Mouse (Mus musculus) mature B cell (primary cell): ENCODE measurements around the gene Cap1.

Experiments
- in situ Hi-C: fragments of 300-500 bp; cut with MboI; formaldehyde crosslinking; loops from 2 replicates; pipeline ENCODE4 v1.14.3; 2019

Cap1 gene

GRCm38 (mm10) chr4:122885768-122886578 is at the start of gene Cap1:
TSS of gene Cap1 (minus strand) at chr4:122886056.
- in situ Hi-C loops = no loop called here

DNA sequence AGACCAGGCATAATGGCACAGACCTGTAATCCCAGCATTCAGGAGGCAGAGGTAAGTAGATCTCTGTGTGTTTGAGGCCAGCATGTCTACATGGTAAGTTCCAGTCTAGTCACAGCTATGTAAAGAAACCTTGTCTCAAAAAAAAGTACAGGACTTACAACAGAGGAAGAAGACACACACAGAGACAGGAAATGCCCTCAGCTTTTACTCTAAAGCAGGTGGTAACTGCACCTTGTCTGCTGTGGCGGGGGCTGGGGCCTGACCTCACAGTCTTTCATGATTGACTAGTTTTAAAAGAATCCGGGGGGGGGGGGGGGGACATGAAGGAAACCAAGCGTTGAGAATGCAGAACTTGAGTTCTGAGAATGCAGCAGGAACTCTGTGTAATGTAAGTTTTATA is 48.0 kb upstream of the Cap1 start:
- in situ Hi-C loops = no loop called here

DNA sequence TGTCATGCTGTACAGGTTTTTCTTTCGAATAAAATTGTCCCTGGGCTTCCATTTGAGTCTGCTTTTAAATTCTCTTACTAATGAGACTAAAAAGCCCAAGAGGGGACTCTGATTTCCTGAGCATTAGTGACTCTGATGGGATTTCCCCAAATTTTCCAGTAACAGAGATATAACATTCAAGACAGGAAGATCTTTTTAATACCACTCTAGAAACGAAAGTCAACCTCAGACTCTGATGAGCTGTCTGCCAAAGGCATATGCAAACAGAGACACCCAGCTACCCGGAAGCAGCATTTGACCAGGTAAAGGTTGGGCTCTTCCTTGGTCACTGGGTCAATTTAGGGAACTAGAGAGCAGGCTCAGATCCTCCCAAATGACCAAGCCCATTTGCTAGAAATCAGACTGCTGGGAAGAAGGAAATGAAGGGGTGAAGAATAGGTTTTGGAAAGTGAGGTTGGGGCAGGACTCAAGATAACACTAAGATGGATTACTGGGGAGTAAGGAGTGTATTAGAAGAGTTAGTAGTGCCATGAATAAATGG is 47.3 kb upstream of the Cap1 start:
- in situ Hi-C loops = no loop called here

GRCm38 (mm10) chr4:122932239-122932978 is 46.6 kb upstream of the Cap1 start:
- in situ Hi-C loops = no loop called here

- in situ Hi-C loops = no loop called here
Measured at GRCm38 (mm10) chr4:122930939-122931590, 45.2 kb upstream of the Cap1 start.

DNA sequence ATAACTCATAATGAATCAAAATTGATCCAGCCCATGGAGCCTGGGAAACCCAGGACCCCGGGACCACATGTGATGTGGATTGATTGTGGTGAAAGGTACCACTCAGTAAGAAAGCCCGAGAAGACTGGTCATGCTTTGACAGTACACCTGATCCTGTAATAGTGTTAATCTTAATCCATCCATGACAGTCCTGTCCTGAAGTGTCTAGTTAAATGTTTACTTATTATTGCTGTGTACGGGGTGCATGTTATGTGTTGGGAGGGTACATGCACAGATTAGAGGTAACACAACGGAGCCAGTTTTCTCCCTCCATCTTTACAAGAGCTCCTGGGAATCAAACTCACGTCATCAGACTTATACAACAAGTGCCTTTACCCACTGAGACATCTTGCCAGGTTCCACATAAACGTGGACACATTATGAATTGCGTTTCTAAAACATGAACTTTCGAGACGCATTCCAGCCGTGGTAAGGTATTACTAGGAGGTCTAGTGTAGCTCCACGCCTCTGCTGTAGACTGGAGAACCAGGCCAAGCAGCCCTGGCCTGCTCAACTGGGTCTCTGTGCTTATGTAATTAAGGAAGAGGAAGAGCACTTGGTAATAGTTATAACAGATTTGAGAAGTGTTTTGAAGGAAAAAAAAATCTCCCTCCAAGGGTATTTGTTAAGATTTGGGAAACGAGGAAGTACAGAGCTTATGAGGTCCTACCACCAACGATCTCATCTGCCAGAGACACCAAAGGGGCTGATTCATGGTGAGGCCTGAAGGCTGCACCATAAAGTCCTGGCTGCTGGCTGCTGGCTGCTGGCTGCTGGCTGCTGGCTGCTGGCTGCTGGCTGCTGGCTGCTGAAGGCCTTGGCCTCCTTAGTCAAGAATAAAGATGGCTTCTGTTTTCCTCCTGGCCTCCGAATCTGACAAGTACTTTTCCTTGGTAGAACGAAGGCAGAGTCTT is 37.8 kb upstream of the Cap1 start:
- in situ Hi-C loops = no loop called here

- in situ Hi-C loops = no loop called here
Measured at GRCm38 (mm10) chr4:122922841-122923240, 37.0 kb upstream of the Cap1 start.

- in situ Hi-C loops = loop anchor here (10.0 kb wide), 1 partner anchor 69 kb away; no protein-coding TSS in a partner anchor
Measured at GRCm38 (mm10) chr4:122915985-122916384, 30.1 kb upstream of the Cap1 start.

DNA sequence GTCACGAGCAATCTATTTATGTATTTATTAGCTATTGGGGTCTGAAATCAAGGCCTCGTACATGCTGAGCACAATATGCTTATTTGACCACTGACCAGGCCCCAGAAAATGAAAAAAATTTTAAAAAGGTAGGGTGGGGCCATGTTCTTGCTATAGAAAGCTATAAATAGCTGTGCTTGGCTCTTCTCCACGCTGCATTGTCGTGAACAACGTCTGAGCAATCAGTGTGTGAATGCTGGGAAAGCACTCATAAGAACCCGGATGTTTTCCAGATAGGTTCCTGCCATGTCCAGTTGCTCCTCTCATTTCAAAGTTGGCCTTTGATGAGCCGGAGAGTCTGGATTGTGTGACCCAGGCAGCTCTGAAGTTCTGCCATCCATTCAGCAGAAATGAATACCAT is 28.3 kb upstream of the Cap1 start:
- in situ Hi-C loops = loop anchor here (10.0 kb wide), 1 partner anchor 71 kb away; no protein-coding TSS in a partner anchor

DNA sequence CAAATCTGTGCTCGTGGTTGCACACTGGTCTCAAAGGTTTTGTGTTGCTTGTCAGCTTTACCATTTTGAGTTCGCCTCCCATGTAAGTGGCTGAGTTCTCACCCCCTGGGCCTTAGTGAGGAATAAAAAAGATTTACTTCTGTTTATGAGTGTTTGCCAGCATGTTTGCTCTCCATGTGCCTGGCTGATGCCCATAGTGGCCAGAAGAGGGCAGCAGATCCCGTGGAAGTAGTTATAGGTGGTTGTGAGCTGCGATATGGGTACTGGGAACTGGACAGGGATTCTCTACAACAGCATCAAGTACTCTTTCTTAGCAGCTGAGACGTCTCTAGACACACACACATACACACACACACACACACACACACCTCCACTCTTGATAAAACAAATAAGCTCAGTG is 26.8 kb upstream of the Cap1 start:
- in situ Hi-C loops = loop anchor here (10.0 kb wide), 1 partner anchor 72 kb away; no protein-coding TSS in a partner anchor

- in situ Hi-C loops = loop anchor here (10.0 kb wide), 1 partner anchor 74 kb away; no protein-coding TSS in a partner anchor
Measured at GRCm38 (mm10) chr4:122910577-122910976, 24.7 kb upstream of the Cap1 start.

DNA sequence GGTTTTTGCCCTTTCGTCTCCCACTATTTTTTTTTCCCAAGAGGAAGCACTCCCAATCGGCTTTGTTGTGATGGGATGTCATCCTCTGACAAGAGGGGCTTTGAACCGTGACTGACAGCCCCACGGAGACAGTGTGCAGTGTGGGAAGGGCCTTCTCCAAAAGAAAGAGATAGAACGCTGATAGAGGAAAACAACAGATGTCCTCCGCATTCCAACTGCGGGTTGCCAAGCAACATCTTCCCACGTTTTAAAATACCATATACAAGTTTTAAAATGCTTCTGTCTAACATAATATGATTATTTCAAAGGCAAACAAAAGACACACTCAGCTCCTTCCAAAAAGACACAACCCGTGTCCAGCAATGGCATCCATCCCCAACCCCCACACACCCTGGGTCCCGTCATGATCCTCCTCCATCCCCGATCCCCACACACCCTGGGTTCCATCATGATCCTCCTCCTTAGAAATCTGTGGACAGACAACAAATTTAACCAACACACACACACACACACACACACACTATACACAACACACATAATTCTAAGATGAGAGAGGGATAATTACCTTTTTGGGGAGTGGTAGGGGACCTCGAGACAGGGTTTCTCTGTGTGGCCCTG is 23.8 kb upstream of the Cap1 start:
- in situ Hi-C loops = loop anchor here (10.0 kb wide), 1 partner anchor 75 kb away; no protein-coding TSS in a partner anchor

- in situ Hi-C loops = no loop called here
Measured at GRCm38 (mm10) chr4:122905359-122905758, 19.5 kb upstream of the Cap1 start.

GRCm38 (mm10) chr4:122903709-122904108 is 17.9 kb upstream of the Cap1 start:
- in situ Hi-C loops = no loop called here

DNA sequence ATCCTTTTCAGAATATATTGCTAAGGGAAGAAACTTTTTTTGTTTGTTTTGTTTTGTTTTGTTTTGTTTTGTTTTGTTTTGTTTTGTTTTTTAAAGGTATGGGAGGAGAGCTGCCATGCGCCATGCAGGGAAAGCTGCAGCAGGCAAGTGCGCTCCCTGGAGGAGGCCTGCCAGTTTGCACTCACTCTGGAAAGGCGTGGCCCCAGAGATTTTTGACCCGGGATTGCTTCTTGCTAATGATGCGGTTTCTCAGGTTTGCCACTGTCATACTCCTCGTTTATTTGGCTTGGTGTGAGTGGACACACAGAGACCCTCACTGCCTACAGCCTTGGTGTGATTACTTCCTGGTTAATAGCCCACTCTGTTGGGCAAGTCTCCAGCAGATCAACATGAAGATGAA is 16.3 kb upstream of the Cap1 start:
- in situ Hi-C loops = no loop called here

DNA sequence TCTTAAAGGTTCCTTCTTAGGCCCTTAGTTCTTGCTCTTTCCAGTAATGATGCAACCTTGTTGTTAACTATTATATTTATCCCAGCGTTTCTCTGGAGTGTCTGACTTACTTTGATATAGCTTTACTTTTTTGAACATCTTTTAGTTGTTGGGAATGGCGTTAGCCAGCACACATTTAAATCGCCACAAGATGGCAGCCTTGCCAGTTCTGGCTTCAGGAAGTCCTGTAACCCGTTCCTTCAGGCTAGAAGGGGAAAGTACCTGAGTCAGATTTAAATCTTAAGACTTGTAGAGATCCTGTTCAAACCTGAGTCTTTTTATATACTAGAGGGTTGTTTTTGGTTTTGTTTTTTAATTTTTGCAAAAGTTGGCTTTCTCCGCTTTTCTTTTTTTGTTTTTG is 12.5 kb upstream of the Cap1 start:
- in situ Hi-C loops = loop anchor here (10.0 kb wide), 1 partner anchor 186 kb away; no protein-coding TSS in a partner anchor

DNA sequence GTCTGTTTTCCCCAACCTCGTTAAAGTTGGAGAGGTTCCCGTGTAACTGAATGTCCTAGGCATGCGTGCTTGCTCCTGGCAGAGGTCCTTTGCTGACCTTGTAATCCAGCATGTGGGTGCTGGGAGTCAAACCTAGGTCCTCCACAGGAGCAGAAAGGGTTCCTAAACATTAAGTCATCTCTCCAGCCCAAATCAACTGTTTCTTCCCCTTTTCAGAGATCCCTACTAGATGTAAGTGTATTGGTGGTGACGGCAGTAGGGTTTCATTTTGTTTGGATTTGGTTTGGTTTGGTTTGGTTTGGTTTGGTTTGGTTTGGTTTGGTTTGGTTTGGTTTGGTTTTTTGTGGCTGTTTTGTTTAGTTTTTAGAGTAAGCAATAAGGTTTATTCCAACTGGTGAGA is 11.9 kb upstream of the Cap1 start:
- in situ Hi-C loops = loop anchor here (10.0 kb wide), 1 partner anchor 187 kb away; no protein-coding TSS in a partner anchor

- in situ Hi-C loops = loop anchor here (10.0 kb wide), 1 partner anchor 193 kb away; no protein-coding TSS in a partner anchor
Measured at GRCm38 (mm10) chr4:122892157-122892556, 6.3 kb upstream of the Cap1 start.

- in situ Hi-C loops = loop anchor here (10.0 kb wide), 1 partner anchor 193 kb away; no protein-coding TSS in a partner anchor
Measured at GRCm38 (mm10) chr4:122891597-122891996, 5.7 kb upstream of the Cap1 start.

DNA sequence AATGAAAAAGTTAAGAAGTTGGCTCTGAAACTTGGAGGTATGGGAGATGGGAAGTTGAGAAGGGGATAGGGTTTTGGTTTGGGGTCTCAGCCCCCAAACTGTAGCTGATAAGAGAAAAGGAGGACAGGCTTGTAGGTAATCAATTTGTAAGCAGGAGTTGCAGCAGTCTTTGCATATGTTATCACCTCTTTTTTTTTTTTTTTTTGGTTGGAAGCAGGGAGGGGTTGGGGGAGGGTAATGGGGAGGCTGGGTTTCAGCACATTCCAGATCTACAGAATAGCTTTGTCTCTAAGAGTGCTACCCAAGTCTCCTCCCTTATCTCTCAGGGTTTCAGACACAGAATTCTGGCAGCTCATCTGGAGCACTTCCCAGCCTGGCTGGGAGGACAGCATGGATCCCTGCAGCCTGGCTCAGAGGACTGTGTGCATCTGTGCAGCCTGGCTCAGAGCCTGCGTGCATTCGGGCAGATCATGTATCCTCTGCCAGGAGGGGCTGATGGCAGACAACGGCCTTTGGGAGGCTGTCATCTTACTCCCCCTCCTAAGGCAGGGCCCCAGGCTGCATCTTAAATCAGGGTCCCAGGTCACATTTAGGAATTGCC is 5.1 kb upstream of the Cap1 start:
- in situ Hi-C loops = loop anchor here (10.0 kb wide), 1 partner anchor 194 kb away; no protein-coding TSS in a partner anchor
